Mouse (Mus musculus): Measurements from ENCODE around the gene Tor2a. TPM values are rescaled to one million over a fixed set of nuclear protein-coding genes. Genes with fewer than 3 reads are reported as not detected.
A peak's percentile ranks its signal among the peaks of the same experiment; 100 is the strongest.

The Tor2a gene
- total and polyA plus RNA-seq, 3 experiments, result 33.3 to 53.8 (median 41.4) TPM

DNA sequence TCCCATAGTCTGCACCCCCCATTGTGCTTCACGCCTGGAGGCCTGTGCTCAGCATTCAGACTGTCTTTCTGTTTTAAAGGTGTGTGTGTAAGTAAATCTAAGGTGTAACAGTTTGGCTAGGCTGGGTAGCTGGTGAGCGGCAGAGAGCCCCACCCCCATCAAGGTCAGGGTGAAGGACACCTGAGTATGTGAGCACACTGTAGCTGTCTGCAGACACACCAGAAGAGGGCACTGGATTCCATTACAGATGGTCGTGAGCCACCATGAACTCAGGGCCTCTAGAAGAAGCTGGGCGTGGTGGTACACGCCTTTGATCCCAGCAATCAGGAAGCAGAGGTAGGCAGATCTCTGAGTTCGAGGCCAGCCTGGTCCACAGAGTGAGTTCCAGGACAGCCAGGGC lies 24.7 kb downstream of the Tor2a start:
- no peak for DNase-seq (ENCODE audit: extremely low read depth)
- in situ Hi-C loops (cut with MboI; ENCODE audit: low pct_ligation_motif_present, low pct_unique_long_range_greater_than_20kb, low sequenced_read_pairs) (no loop called here), dilution Hi-C loops (cut with MboI; ENCODE audit: extremely low pct_ligation_motif_present, extremely low pct_unique_long_range_greater_than_20kb, low sequenced_read_pairs) (no loop called here)
- Histone ChIP-seq H3K27me3 (replicated peaks) (no peaks in the 10 kb centered on the region), H3K4me2 (ENCODE audit: insufficient read depth, low read depth, poor library complexity, severe bottlenecking) (no peak overlapping the region), H3K9ac (ENCODE audit: insufficient read depth, low read depth) (no peak overlapping the region), H3K79me2 (replicated peaks; ENCODE audit: control insufficient read depth, extremely low read depth, insufficient read depth, poor library complexity, severe bottlenecking) (no peaks in the 10 kb centered on the region), H3K9me3 (replicated peaks; ENCODE audit: low read length) (no peaks in the 10 kb centered on the region), H3K27ac (ENCODE audit: insufficient read depth, low read depth) (no peak overlapping the region), H3K4me1 (ENCODE audit: control insufficient read depth in 1 of 2, insufficient read depth in 2 of 2) (peaks cover 0 to 38% of the 10 kb centered on the region in 2 experiments; a peak in 2 of 4 replicates), H3K36me3 (replicated peaks in 1 of 2; ENCODE audit: control insufficient read depth in 1 of 2, insufficient read depth in 1 of 2, low read length in 1 of 2) (peaks cover 0 to 23% of the 10 kb centered on the region in 2 experiments), H3K4me3 (replicated peaks in 1 of 3; ENCODE audit: low read depth in 2 of 3, low read length in 2 of 3, poor library complexity in 1 of 3) (no peak overlapping the region)
- TF ChIP-seq HCFC1 (IDR thresholded peaks at IDR 0.05; ENCODE audit: low read depth, low read length), result no peak
- TF ChIP-seq CTCF (conservative IDR thresholded peaks at IDR 0.05 in 1 of 2, IDR thresholded peaks at IDR 0.05 in 1 of 2; ENCODE audit: low read depth in 2 of 2, low read length in 2 of 2), result 0 out of 4 replicates have a peak, but pooled peaks of 1 of the 2 experiments have one; percentile 0

GRCm38 (mm10) chr2:32784048-32784681 lies 27.1 kb downstream of the Tor2a start, which contains the start of gene Cfap157:
TSS of gene Cfap157 (minus strand) at chr2:32784428.
- TF ChIP-seq POLR2AphosphoS2 (IDR thresholded peaks at IDR 0.05; ENCODE audit: low read depth, low read length) (no peak), UBTF (IDR thresholded peaks at IDR 0.05; ENCODE audit: low read depth, low read length) (no peak), ZMIZ1 (IDR thresholded peaks at IDR 0.05; ENCODE audit: low read depth, low read length) (no peak), MEF2A (IDR thresholded peaks at IDR 0.05; ENCODE audit: borderline replicate concordance, low read depth, low read length) (no peak), TBP (conservative IDR thresholded peaks at IDR 0.05; ENCODE audit: low read depth, low read length) (no peak), ETS1 (conservative IDR thresholded peaks at IDR 0.05; ENCODE audit: low read depth, low read length) (no peak), SMC3 (IDR thresholded peaks at IDR 0.05; ENCODE audit: low read depth, low read length) (no peak), JUN (IDR thresholded peaks at IDR 0.05; ENCODE audit: insufficient read depth, low read depth, low read length) (no peak), POLR2A (IDR thresholded peaks at IDR 0.05; ENCODE audit: low read depth, low read length) (no peak), CHD2 (IDR thresholded peaks at IDR 0.05; ENCODE audit: low read length) (no peak), USF1 (IDR thresholded peaks at IDR 0.05; ENCODE audit: low read depth, low read length) (no peak), NELFE (IDR thresholded peaks at IDR 0.05; ENCODE audit: low read depth, low read length) (no peak), ZNF384 (IDR thresholded peaks at IDR 0.05; ENCODE audit: low read depth, low read length) (no peak)
- H3K79me2 ChIP-seq (replicated peaks; ENCODE audit: control insufficient read depth, extremely low read depth, insufficient read depth, poor library complexity, severe bottlenecking), result no peaks in the 10 kb centered on the region
- in situ Hi-C loops (cut with MboI; ENCODE audit: low pct_ligation_motif_present, low pct_unique_long_range_greater_than_20kb, low sequenced_read_pairs), result no loop called here
- peaks cover 0 to 9% of the 10 kb centered on the region in 2 experiments for H3K36me3 ChIP-seq (replicated peaks in 1 of 2; ENCODE audit: control insufficient read depth in 1 of 2, insufficient read depth in 1 of 2, low read length in 1 of 2)
- dilution Hi-C loops (cut with MboI; ENCODE audit: extremely low pct_ligation_motif_present, extremely low pct_unique_long_range_greater_than_20kb, low sequenced_read_pairs), result no loop called here
- no peaks in the 10 kb centered on the region for H3K27me3 ChIP-seq (replicated peaks)
- no peak within 1 kb of the TSS for H3K9ac ChIP-seq (ENCODE audit: insufficient read depth, low read depth)
- H3K4me2 ChIP-seq (ENCODE audit: insufficient read depth, low read depth, poor library complexity, severe bottlenecking), result no peak within 1 kb of the TSS
- no peak for DNase-seq (ENCODE audit: extremely low read depth)
- no peaks in the 10 kb centered on the region for H3K9me3 ChIP-seq (replicated peaks; ENCODE audit: low read length)
- no peak within 1 kb of the TSS for H3K4me3 ChIP-seq (replicated peaks in 1 of 3; ENCODE audit: low read depth in 2 of 3, low read length in 2 of 3, poor library complexity in 1 of 3)
- peaks cover 0 to 38% of the 10 kb centered on the region in 2 experiments; a peak in 2 of 4 replicates for H3K4me1 ChIP-seq (ENCODE audit: control insufficient read depth in 1 of 2, insufficient read depth in 2 of 2)
- no peak within 1 kb of the TSS for H3K27ac ChIP-seq (ENCODE audit: insufficient read depth, low read depth)

Data from CH12.LX (cell line).